Mouse (Mus musculus) lung, adult 18-20 months (tissue): Measurements from ENCODE around the gene Dip2a.

Experiments used
- DNase-seq, 2 experiments: peaks; one replicate each; pipeline ENCODE4 v3.0.0; 2022; ENCODE audit warnings: mixed read lengths in 2 of 2

Dip2a gene

GRCm38 (mm10) chr10:76300133-76300532, 45.0 kb downstream of the Dip2a start:
- DNase-seq, result no peak

GRCm38 (mm10) chr10:76293222-76293621, 51.9 kb downstream of the Dip2a start:
- DNase-seq, result no peak

DNA sequence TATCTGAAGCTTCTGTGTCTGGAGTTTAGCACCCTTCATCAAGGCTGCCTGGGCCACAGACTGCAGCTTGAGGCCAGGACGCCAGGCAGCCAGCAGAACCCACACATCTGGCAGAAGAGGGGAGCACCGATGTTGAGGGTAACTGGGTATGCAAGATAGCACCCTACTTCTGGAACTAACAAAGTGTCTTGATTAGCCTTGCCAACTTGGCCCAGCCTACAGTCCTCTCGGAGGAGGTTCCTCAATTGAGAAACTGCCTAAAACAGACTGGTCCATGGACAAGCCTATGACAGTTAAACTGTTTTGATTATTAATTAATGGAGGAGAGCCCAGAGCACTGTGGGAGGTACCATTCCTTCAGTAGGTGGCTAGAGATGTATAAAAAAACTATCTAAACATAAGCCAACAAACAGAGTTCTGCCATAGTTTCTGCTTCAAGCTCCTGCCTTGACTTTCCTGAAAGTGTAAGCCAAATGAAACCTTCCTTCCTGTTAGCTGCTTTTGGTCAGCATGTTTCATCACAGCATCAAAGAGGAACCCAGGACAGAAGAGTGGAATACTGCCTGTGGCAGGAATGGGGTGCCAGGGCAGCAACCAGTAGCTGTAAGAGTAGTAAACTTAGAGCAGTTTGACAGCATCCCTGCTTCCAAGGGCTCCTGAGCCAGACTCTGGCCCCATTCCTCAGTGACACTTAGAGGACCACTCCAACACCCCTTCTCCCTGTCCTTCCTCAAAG, 55.0 kb downstream of the Dip2a start:
- no peak for DNase-seq

GRCm38 (mm10) chr10:76289052-76289451, 56.0 kb downstream of the Dip2a start:
- DNase-seq, result no peak

DNA sequence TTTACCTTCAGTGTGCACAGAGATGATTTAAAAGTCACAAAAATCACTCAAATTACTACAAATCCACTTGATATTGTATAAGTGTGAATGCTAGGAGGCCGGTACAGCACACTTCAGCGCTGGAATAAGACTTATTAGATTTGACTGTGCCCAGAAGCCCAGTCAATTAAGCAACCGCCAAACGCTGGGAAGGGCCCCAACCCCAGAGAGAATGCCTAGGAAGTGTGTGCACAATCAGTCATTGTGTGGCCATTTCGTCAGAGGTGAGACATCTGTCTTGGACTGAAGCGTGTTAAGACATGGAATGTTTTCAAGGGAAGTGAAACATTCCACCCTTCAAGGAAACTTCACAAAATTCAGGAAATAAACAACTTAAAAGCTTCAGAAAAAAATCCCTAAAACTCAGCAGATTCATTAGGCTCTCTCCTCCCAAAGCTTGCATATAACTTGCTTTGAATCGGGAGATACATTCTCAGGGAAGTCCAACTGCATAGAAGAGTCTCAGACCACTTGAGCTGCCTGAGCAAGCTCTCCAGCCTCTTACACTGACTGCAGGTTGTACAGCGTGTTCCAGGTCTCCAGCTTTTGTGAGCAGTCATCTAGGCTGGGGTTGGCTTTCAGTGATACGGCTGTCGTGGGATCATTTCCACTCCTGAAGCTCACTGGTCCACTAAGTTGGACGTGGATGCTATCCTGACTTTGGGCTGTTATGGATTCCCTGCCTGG, 56.7 kb downstream of the Dip2a start:
- peak in 1 of 2 experiments; percentile 48 for DNase-seq

DNA sequence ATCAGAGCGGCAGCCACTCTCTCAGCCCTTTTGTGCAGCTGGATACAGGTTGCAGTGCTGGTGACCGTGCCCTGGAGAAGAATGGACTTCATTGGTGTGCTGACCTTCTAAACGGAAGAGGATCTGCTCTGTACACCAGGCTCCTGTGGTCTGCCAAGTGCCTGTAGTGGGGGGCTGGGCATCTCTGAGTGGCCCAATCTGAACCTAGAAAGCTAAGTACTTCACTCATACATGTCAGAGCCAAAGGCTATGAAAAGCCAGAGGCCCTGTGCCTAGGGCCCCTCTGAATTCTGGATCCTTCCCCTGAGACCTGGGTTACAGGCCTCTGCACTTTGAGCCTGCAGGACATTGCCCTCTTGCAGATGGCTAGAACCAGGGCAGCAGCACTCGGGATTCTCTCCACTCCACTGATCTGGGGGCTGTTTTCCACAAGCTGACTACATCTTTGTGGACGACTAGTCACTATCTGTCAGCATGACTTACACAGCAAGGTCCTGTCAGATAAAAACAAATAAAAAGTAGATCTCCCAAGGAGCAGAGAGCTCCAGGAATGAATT, 66.5 kb downstream of the Dip2a start:
- no peak for DNase-seq

DNA sequence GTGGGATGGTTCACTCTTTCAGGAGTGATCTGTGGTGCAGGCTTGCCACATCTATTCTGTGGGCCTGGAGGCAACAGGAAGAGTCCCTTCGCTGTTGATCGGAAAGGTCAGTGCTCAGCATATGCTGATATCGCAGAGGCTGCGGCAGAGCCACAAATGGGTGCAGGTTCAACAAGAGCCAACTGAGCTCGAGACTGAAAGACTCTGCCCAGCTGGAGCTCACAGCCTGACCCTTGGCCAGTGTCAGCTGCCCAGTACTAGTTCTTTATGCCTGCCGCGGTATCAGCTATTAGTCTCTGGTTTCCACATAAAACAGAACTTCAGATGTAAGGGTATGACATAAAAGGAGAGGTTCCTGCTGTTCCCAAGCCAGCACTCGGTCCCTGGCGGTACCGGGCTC, 69.8 kb downstream of the Dip2a start:
- DNase-seq, result no peak

DNA sequence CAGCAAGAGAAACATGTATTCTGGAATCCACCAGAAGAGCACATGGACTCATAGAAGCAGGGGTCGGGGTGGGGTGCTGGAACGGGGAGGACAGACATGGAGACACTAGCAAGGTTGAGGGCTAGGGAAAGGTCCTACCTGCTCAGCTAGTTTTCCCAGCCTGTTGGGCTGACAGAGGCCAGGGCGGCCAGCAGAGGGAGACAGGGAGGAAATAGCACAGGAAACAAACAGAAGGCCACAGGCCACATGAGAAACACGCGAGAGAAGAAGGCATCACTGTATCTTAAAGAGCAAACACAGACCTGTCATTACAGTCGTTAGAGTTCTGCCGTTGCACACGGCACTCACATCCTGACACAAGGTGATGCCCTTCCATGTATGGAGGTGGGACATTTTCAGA, 73.9 kb downstream of the Dip2a start:
- DNase-seq, result peak; percentile 37 to 58

- DNase-seq, result peak in 1 of 2 experiments; percentile 26
Measured at GRCm38 (mm10) chr10:76262431-76262830, 82.7 kb downstream of the Dip2a start.

- peak; percentile 50 to 66 for DNase-seq
Measured at GRCm38 (mm10) chr10:76261447-76261846, 83.6 kb downstream of the Dip2a start.

DNA sequence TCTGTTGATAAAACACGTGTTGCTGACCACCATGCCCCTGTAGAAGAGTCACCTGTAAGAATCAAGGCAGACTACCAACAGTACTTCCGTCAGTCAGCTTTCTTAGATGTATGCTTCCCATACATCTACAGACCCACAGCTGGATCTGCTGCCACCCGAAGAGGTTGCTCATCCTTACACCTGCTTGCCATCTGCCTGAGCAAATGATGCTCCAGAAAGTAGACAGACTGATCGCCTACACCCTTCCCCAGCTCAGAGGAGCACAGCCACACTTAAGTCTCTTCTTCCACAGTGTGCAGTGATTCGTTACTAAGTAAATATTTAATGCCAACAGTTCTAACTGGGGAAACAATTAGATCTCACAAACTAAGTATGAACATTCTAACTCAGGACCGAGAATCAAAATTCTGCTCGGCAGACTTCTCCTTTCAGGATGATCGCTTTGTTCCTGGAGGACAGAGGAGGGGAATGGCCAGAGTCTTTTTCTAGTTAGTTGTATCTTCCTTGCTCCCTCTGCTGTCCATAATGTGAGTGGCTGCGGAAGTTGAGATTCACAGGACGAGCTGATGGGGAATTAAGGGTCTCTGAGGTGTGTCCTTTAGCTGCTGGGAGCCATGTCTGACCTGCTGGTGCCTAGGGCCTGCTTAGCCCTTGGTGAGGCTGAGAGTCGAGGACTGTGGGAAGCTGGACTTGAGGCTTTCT, 84.6 kb downstream of the Dip2a start:
- peak in 1 of 2 experiments; percentile 21 for DNase-seq

- no peak for DNase-seq
Measured at GRCm38 (mm10) chr10:76259566-76260232, 85.4 kb downstream of the Dip2a start.

DNA sequence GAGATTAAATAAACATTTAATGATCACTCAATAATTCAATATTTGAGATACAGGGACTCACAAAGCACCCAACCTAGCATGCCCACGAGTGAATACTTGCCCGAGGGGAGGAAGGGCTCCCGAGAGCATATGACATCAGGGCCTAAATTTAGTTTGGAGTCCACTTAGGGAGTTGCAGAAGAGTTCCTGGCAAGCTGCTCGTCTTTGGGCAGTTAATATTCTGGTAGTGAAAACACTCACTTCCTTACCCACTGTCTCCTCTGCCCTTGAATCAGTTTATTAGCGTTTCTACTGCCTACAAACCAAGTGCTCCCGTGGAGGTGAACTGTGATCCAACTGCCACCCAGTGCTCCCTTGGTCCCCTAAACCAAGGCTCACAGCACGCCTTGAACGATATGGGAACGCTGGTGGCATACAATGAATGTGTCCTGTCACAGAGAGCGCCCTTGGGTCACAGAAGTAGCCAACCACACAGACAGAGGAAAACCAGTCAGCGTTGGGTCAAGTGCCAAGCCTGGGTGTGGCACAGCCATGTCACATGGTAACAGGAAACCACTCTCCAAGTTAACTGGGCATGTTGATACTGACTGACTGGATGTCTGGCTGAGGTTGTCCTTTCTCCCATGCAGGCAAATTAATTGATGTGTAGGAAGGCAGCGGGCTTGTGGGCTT, 87.2 kb downstream of the Dip2a start:
- peak; percentile 88 to 91 for DNase-seq

DNA sequence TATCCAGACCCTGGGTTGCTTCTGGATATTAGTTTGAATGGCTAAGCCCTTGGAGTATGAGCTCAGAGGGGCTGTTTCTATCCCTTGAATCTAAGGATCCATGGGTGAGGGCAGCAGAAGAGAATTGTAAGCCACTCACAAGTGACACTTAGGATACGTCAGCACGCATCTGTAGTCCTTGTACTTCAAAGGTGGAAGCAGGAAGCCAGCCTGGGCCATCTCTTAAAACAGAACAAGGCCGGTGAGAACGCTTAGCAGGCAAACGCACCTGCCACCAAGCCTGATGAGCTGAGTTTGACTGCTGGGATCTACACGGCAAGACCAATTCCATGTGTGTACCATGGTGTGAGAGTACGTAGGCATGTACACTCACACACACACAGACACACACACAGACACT, 87.9 kb downstream of the Dip2a start:
- DNase-seq, result no peak

- DNase-seq, result no peak
Measured at GRCm38 (mm10) chr10:76255617-76256016, 89.5 kb downstream of the Dip2a start.

DNA sequence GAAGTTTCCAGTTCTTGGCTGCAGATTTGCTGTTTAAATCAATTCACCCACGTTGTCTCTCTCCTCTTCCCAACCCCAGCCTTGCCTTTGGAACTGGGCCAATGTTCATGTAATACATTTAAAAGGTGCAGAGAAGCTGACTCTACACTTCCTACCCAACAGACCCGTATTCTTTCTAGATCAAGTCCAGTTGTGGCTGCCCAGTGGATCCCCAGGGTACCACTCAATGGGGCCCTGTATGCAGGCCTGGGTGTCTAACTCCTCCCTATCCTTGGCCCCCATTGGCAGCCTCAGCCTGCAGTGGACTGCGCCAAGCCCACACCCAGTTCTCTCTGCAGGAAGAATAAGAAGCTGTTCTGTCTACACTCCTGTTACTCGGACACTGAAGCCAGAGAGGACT, 91.6 kb downstream of the Dip2a start, which contains the start of gene S100b:
S100b (plus strand) TSS at position 318 of the 400 bp plus-strand sequence.
- peak in 1 of 2 experiments; percentile 25 for DNase-seq

GRCm38 (mm10) chr10:76253079-76253478, 92.0 kb downstream of the Dip2a start:
- no peak for DNase-seq

- DNase-seq, result no peak
Measured at GRCm38 (mm10) chr10:76250870-76251269, 94.2 kb downstream of the Dip2a start.

- no peak for DNase-seq
Measured at GRCm38 (mm10) chr10:76248647-76248968, 96.5 kb downstream of the Dip2a start.

DNA sequence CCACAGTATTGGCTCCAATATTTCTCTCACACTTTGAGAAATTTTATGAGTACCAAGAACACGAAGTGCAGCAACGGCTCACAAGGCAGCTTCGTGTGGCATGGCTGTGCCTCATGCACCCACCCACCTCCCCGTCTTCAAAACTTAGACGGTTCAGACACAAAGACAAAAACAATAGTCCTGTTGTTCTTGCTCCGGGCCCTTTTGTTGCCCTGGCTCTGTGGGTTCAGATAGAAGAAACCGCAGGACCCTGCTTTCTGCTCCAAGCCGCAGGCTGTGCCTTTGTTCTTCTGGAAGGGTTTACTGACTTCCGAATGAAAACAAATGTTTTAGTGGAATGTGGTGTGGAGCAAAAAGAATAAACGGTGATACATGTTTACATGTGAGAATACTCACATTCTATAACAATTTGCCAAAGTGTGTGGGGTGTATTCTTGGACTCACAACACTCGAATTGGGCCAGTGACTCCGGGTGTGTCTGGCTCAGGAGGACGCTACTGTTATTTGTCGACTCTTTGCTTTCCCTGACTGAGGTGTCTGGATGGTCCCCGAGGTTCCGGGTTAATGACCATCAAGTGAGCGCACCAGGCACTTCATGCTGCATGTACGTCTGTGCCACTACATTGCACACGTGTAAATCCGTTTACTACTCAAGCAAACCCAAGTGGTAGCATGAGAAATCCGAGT, 97.0 kb downstream of the Dip2a start:
- no peak for DNase-seq

DNA sequence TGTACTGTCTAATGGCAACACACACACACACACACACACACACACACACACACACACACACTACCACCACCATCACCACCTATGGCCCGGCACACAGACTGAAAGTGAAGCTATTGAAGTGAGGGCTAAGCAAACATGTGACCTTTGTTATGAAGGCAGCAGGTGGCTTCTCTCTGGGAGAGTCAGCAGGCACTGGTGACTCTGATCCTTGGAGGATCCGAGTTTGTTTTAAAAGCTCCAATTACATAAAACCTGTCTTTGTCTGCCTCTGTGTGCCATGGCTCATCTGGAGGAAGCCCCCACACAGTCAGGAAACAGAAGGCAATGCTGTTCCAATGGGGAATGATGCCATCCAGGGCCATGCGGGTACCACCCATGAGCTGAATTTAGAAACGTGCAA, 98.5 kb downstream of the Dip2a start:
- no peak for DNase-seq

- DNase-seq, result no peak
Measured at GRCm38 (mm10) chr10:76245106-76245505, 100.0 kb downstream of the Dip2a start.
